Mouse (Mus musculus) thymus, adult 18-20 months (tissue): ENCODE results near the gene Catsper3.

ENCODE experiments used
- DNase-seq, 2 experiments: peaks; one replicate each; pipeline ENCODE4 v3.0.0; 2022; ENCODE audit warnings: mixed read lengths in 2 of 2

Catsper3 gene

GRCm38 (mm10) chr13:55784268-55784667 is at the start of gene Catsper3:
Gene Catsper3 (plus strand): TSS chr13:55784568.
- DNase-seq = no peak

DNA sequence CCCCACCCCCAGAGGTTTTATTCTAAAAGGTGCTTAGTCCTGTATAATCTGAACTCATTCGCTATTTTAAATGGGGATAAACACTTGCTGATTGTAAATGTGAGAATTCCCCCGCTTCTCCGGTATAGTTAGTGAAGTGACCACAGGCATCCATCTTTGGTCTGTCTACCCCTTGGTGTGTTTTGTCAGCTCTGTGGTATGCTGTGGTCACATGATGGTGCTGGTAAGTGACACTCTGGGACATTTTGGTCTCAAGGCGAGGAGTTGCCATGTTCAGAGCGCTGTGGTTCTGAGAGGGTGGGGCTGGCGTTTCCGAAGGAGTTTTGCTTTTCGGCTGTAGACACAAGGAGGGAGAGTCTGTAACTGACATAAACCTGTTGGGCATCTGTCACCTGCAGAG is 46.5 kb upstream of the Catsper3 start:
- no peak for DNase-seq

- DNase-seq = no peak
These were observed 42.1 kb upstream of the Catsper3 start for GRCm38 (mm10) chr13:55742306-55742705.

GRCm38 (mm10) chr13:55754380-55754779 is 30.0 kb upstream of the Catsper3 start:
- DNase-seq = no peak

GRCm38 (mm10) chr13:55756789-55757188 is 27.6 kb upstream of the Catsper3 start:
- DNase-seq = no peak

DNA sequence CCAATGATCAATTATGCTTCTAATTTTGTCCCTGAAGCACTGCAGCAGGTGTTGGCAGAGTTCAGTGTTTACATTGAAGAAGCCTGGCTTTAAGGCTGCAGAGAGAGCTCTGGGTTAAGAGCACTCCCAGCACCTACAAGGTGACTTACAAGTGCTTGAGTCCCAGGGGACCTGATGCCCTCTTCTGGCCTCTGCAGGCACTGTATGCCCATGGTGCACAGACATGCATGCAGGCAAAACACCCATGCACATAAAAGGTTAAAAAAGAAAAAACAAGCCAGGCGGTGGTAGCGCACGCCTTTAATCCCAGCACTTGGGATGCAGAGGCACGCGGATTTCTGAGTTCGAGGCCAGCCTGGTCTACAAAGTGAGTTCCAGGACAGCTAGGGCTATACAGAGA is 26.7 kb upstream of the Catsper3 start:
- DNase-seq = no peak

DNA sequence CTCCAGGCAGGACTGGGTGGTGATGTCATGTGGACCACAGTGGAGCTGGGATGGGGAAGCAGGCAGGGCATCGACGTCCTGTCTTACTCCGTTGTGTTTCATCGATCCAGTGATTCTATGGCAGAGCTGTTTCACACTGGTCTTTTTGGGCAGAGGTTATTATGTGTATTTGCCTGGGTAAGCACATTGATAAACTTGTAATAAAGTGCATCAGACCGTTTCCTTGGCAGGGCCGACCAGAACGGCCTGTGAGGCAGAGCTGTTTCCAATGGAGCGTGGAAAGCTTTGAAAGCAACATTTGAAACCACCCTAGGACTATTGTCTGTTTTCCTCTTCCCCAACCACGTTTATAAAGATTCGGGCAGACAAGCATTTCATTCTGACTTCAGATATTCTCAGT is 23.8 kb upstream of the Catsper3 start:
- no peak for DNase-seq

DNA sequence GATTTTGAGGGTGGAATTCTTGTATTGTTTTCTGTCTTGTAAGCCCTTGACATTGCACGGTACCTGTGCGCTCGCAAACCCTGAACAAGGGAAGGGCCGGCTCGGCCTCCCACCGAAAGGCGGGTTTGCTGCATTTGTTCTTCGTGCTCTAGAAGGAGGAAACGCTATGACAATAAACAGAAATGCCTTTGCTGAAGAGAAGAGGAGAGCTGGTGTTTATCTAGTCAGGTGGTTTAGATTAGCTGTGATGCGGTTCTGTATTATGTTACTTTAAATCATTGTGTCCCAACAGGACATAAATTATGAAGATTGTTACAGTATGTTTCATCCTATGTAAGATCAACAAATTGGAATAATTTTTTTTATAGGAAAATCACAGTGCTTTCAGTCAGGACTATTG is 22.9 kb upstream of the Catsper3 start:
- no peak for DNase-seq

DNA sequence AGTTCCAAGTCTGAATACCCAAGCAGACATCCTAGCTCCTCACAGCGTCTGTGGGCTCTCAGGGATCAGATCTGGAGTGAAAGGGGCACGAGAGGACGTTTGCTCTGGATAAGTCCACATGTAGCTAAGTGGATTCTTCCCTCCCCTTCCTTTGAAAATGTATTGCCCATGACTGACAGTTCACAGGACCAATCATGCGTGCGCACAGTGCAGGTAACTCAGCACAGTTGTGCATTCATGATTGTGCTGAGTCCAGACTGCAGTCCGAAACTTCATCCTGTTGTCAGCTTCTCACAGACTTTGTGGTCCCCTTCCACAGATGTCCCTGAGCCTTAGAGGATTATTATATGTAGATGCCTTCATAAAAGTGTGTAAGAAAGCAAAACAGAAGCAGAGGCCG is 10.0 kb upstream of the Catsper3 start:
- no peak for DNase-seq

- DNase-seq = no peak
These were observed 9.3 kb upstream of the Catsper3 start for GRCm38 (mm10) chr13:55775056-55775455.

GRCm38 (mm10) chr13:55786120-55786519 is 1.8 kb downstream of the Catsper3 start:
- DNase-seq = no peak

DNA sequence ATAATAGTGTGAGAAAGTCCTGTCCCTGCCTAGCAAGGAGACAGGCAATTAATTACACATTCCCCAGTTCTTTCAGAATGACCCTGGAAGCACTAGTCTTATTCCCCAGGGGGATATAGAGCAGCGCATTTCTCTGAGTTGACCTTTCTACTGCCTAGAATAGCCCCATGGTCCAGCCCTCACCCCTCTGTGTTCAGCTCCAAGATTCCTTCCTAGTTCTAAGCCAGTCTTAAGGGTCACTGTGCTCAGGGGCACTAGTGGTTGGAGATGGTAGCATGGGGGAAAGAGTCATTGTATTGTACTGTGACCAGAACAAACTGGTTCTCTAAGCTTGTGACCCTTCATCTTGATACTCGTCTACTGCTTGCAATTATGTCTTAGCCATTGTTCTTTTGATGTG is 16.9 kb downstream of the Catsper3 start:
- no peak for DNase-seq

- DNase-seq = no peak
These were observed 19.6 kb downstream of the Catsper3 start for GRCm38 (mm10) chr13:55803973-55804372.

DNA sequence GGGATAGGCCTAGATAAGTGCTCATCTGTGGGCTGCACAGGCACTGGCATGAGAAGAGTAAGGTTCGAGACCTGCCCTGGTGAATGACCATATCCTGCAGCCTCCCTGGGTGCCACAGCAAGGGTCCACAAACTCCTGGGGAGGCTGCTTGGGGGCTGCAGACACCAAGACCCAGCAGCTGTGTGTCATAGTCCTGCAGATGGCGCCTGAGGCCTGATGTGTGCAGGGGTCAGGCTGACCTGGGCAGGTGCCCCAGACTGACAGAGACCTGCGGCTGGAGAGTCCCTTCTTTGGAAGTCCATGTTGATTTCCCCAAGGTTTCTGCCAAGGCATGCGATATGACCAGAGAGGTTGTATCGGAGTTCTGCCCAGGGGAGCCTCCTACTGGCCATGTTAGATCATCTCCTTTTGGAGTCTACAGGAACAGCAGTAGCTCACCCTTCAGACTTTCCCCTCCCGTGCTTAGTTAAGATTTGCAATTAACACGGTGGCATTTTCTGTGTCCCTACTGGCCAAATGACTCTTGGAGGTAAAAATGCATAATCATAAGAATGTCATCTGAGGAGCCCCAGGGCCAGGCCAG is 24.8 kb downstream of the Catsper3 start:
- DNase-seq = no peak

- no peak for DNase-seq
These were observed 25.3 kb downstream of the Catsper3 start for GRCm38 (mm10) chr13:55809707-55810106.

GRCm38 (mm10) chr13:55810947-55811346 is 26.6 kb downstream of the Catsper3 start:
- DNase-seq = no peak

DNA sequence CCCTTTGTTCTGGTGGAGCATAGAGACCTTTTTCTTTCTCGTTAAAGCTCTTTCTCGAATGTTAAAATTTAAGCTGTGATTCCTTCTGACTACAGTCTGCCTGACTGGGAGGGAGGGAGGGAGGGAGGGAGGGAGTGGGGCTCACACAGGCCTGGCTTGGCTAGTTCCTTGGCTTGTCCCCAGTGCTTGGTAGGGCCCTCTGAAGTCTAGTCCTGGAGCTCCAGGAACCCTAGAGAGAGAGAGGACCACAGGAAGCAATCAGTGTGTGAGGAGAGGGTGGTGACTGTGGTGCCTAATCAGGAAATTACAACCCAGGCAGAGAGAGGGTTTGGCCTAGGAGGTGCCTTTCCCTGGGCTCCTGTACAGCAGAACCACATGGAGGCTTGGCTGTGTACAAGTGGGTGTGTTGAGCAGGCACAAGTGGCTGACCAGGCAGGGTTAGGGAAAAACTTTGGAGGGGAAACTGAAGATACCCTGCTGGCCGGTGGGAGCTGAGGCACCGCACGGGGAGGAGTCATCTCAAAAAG is 29.2 kb downstream of the Catsper3 start:
- DNase-seq = no peak

DNA sequence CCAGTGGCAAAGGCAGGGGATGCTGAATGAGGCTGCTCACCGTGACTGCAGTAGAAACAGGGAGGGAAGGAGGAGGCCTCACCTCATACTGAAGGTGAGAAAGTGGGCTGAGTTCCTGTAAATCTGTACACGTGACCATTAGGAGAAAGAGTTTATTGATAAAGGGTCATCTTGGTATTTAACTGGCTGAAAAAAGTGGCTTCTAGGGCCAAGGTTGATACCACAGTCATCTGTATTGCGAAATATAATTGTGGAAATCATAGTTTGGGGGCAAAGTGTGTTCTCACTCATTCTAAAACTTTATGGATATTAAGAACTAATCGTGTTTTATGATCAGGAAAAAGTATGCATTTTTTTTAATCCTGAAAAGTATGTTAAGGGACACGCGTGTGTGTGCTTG is 30.5 kb downstream of the Catsper3 start:
- DNase-seq = no peak

GRCm38 (mm10) chr13:55822499-55822898 is 38.1 kb downstream of the Catsper3 start:
- DNase-seq = no peak

DNA sequence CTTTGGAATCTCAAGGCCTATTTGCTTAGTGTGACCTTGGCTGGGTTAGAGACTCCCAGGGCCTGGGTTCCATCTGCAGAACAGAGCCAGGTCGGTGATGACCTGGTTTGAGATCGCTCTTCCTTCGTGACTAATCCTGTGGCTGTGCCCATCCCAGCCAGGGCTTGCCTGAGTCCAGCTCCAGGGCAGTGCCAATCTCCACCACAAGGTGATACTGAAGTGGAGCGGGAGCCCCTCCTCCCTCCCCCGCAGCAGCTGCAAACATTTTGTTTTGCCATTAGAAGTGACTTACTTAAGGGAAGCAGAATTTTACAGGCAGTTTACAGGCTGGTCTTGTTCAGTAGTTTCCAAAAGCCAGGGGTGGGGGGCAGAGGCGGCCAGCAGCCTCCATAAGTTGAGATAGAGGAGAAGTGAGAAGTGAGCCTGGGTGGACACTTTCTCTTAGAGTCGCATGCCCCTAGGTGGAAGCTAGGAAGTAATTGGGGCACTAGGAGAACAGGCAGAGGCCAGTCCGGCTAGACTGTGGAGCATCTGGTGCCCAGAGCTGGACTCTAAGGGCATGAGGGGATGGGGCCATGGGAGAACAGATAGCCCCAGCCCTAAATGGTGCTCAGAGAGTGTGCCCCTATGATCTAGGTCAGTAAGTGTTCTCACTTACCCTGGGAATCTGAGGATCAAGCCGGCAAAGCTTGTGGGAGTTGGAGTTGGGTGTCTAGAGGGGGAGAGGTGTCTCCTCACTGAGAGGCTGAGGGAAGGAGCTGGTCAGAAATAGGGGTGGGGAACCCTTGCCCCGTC is 40.0 kb downstream of the Catsper3 start:
- DNase-seq = no peak

GRCm38 (mm10) chr13:55825245-55825681 is 40.9 kb downstream of the Catsper3 start:
- DNase-seq = no peak

DNA sequence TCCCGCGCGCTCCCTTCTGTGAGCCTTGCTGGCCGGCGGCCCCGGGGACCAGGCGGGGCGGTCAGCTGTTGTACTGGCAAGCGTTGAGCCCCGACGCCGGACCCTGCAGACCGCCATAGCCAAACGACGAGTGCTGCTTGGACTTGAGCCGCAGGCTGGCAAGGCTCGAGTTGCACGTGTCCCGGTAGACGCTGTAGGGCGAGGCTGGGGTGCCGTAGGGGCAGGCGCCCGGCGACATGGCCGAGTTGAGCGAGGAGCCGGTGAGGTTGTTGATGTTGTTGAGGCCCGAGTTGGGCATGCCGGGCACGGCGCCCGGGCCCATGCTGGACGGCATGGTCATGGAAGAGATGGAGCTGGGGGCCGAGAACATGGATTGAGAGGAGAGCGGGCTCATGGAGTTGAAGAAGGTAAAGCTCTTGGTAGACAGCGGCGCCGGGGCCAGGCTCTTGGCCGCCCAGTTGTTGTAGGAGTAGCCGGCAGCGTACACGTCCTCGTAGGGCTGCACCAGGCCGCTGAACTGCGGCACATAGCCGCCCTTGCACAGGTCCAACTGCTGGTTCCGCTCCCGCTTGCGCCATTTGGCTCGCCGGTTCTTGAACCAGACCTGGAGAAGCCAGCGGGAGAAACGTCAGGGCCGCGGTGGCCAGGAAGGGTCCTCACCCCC is 41.8 kb downstream of the Catsper3 start:
- no peak for DNase-seq

DNA sequence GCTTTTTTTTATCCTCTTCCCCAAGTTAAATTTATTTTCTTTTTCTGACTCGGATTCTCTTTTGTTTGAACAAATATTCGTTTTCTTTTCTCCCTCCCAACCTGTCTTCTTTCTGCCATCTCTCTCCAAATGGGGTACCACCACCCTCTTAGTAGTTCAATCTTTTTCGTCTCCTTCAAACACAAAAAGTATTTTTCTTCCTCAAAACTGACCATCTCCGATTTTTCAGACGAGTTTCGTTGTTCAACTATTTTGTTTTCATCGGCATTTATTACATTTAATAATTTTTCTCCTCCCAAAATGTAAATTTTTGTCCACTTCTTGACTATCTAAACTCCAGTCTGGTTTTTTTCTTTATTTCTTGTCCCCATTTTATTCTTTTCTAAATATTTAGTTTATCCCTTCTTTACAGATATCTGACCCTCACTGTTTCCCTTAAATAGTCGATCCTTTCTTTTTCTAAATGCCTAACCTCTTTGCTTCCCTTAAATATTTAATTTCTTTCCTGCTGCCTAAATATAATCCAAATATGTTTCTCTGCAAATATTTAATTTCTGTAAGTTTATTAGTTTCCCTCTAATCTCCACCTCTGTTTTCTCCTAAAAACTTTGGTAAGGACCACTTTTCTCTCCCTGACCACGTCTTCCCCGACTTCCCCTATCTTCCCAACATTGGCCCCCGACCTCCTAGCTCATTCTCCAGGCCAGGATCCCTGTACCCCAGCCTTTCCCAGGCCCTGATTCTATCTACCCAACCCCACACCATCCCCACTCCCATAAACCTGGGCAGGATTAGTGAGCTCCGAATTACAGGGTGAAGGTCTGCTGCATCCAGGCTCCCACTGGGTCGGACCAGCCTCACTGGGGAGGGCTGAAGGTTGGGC is 42.7 kb downstream of the Catsper3 start:
- DNase-seq = no peak
